ENCODE assay signal across 18 mouse cellular contexts in the genomic region with DNA sequence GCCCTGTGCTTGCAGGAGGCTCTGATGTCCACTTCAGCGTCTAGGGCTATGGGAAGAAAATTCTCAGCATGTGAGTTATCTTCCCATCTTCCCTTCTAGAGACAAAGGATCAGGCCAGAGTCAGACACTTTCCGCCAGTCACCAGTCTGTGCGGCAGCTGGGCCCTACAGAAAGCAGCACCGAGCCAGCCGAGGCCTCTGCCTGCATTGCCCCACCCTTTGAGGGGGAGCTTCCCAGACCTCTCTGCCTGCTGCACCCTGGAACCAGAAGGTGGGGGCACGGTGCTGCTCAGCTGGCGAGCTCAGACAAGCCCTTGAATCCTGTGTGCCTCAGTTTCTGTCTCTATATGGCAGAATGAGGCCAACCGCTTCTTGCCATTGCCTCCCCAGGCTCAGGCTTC. TPM values are rescaled to one million over a fixed set of nuclear protein-coding genes. Genes with fewer than 3 reads are reported as not detected.
DNase-seq lines count a peak whose midpoint lies in the region; ATAC-seq and TF ChIP-seq lines count a peak whose summit lies in the region.
"Had no signal": no experiment of that assay in that cellular context is flagged by ENCODE, and none has a peak within 500 bp of the region (broad histone marks: within the 10 kb centered on the region; RNA-seq: fewer than 3 reads in every experiment).

No protein-coding gene starts in this region.

- peaks cover 4% of the 10 kb centered on the region; the same call in 1 of the 2 replicates for H3K4me1 ChIP-seq in embryonic facial prominence, embryonic 11.5 days (ENCODE audit: control insufficient read depth, insufficient read depth, low read length)
- peaks cover 32% of the 10 kb centered on the region for H3K4me1 ChIP-seq in forebrain, embryonic 12.5 days
- peaks cover 39% of the 10 kb centered on the region for H3K4me1 ChIP-seq in hindbrain, embryonic 15.5 days (replicated peaks)
- peaks cover 18% of the 10 kb centered on the region; the same call in 1 of the 2 replicates for H3K4me1 ChIP-seq in kidney, embryonic 14.5 days (ENCODE audit: control insufficient read depth, insufficient read depth, low read length)

- H3K9ac ChIP-seq in embryonic facial prominence, embryonic 11.5 days (replicated peaks; ENCODE audit: low read length), result 0 out of 2 replicates have a peak overlapping the region, but pooled peaks have one; percentile 1
- H3K9ac ChIP-seq in forebrain, embryonic 12.5 days, result no peak overlapping the region
- no peak overlapping the region for H3K9ac ChIP-seq in hindbrain, embryonic 15.5 days
- no peak overlapping the region for H3K9ac ChIP-seq in kidney, embryonic 14.5 days (ENCODE audit: low read depth, low read length)

- intact Hi-C loops in left cerebral cortex, adult 2 months (cut with DNase I), result loop anchor here (2.0 to 5.0 kb wide), 2 partner anchors 49 to 121 kb away; a partner anchor contains a TSS

- no peaks in the 10 kb centered on the region for H3K27me3 ChIP-seq in embryonic facial prominence, embryonic 11.5 days (ENCODE audit: control insufficient read depth, insufficient read depth, low read length)
- no peaks in the 10 kb centered on the region for H3K27me3 ChIP-seq in forebrain, embryonic 12.5 days
- H3K27me3 ChIP-seq in hindbrain, embryonic 15.5 days, result no peaks in the 10 kb centered on the region
- no peaks in the 10 kb centered on the region for H3K27me3 ChIP-seq in kidney, embryonic 14.5 days (ENCODE audit: control insufficient read depth, insufficient read depth, low read length)

- H3K36me3 ChIP-seq in embryonic facial prominence, embryonic 11.5 days (replicated peaks; ENCODE audit: control insufficient read depth, insufficient read depth, low read depth, low read length), result no peaks in the 10 kb centered on the region
- no peaks in the 10 kb centered on the region for H3K36me3 ChIP-seq in forebrain, embryonic 12.5 days (replicated peaks)
- no peaks in the 10 kb centered on the region for H3K36me3 ChIP-seq in hindbrain, embryonic 15.5 days
- no peaks in the 10 kb centered on the region for H3K36me3 ChIP-seq in kidney, embryonic 14.5 days (ENCODE audit: control insufficient read depth, insufficient read depth, low read length)
- H3K36me3 ChIP-seq: G1E had no signal

- peak overlapping the region; percentile 69 for H3K27ac ChIP-seq in left cerebral cortex, adult 2 months
- H3K27ac ChIP-seq in embryonic facial prominence, embryonic 11.5 days (replicated peaks; ENCODE audit: low read depth, low read length), result no peak overlapping the region
- peak overlapping the region; percentile 3; the same call in 1 of the 2 replicates for H3K27ac ChIP-seq in forebrain, embryonic 12.5 days
- H3K27ac ChIP-seq in hindbrain, embryonic 15.5 days (replicated peaks), result peak overlapping the region; percentile 57
- no peak overlapping the region for H3K27ac ChIP-seq in kidney, embryonic 14.5 days (ENCODE audit: low read depth, low read length)

- no peak overlapping the region for H3K4me3 ChIP-seq in left cerebral cortex, adult 2 months
- no peak overlapping the region for H3K4me3 ChIP-seq in embryonic facial prominence, embryonic 11.5 days (ENCODE audit: low read depth, low read length)
- H3K4me3 ChIP-seq in forebrain, embryonic 12.5 days (replicated peaks), result no peak overlapping the region
- no peak overlapping the region for H3K4me3 ChIP-seq in hindbrain, embryonic 15.5 days
- H3K4me3 ChIP-seq in kidney, embryonic 14.5 days (ENCODE audit: low read length), result no peak overlapping the region
- H3K4me3 ChIP-seq: myocyte had no signal

- WGBS in embryonic facial prominence, embryonic 11.5 days, result 61% methylated on average over 8 of the region's 8 CpGs
- 63% methylated on average over 8 of the region's 8 CpGs for WGBS in forebrain, embryonic 12.5 days
- WGBS in hindbrain, embryonic 15.5 days, result 39% methylated on average over 8 of the region's 8 CpGs
- 64% methylated on average over 8 of the region's 8 CpGs for WGBS in kidney, embryonic 14.5 days

- H3K4me2 ChIP-seq in embryonic facial prominence, embryonic 11.5 days (ENCODE audit: low read depth, low read length), result no peak overlapping the region
- H3K4me2 ChIP-seq in forebrain, embryonic 12.5 days, result no peak overlapping the region
- H3K4me2 ChIP-seq in hindbrain, embryonic 15.5 days, result no peak overlapping the region
- H3K4me2 ChIP-seq in kidney, embryonic 14.5 days (replicated peaks; ENCODE audit: low read depth, low read length), result no peak overlapping the region
- H3K4me2 ChIP-seq: heart, embryonic 11.5 days had no signal

- H3K9me3 ChIP-seq in embryonic facial prominence, embryonic 11.5 days (replicated peaks; ENCODE audit: control insufficient read depth, low read length), result no peaks in the 10 kb centered on the region
- H3K9me3 ChIP-seq in forebrain, embryonic 12.5 days, result no peaks in the 10 kb centered on the region
- no peaks in the 10 kb centered on the region for H3K9me3 ChIP-seq in hindbrain, embryonic 15.5 days
- no peaks in the 10 kb centered on the region for H3K9me3 ChIP-seq in kidney, embryonic 14.5 days (ENCODE audit: control insufficient read depth, low read length)
- H3K9me3 ChIP-seq: G1E had no signal

- no peak for ATAC-seq in embryonic facial prominence, embryonic 11.5 days (replicated peaks; ENCODE audit: insufficient number of reproducible peaks, low FRiP score, low TSS enrichment, low read depth)
- ATAC-seq in forebrain, embryonic 12.5 days (ENCODE audit: low FRiP score), result 0 out of 2 replicates have a peak, but pooled peaks have one; percentile 30
- ATAC-seq in hindbrain, embryonic 15.5 days (ENCODE audit: low FRiP score, low read depth), result 0 out of 2 replicates have a peak, but pooled peaks have one; percentile 16
- no peak for ATAC-seq in kidney, embryonic 14.5 days (ENCODE audit: low FRiP score, low TSS enrichment)

- DNase-seq in left cerebral cortex, adult 2 months (ENCODE audit: extremely low spot score in 1 of 2, low spot score in 2 of 2), result no peak
- DNase-seq in left cerebral cortex, adult 11 months (ENCODE audit: low spot score), result no peak
- no peak for DNase-seq in embryonic facial prominence, embryonic 11.5 days (ENCODE audit: low spot score)
- DNase-seq in embryo, embryonic 11 days, result no peak
- DNase-seq in kidney, postnatal 25 days, result no peak
- DNase-seq: adrenal gland, adult 2 months; cerebellum, adult 18-20 months; gastrocnemius, postnatal 14 days; kidney, adult 18-20 months; liver; lung, adult 2 months; thymus, postnatal 4 days had no signal

- TF ChIP-seq CTCF in left cerebral cortex, adult 2 months (IDR thresholded peaks at IDR 0.05), result no peak

RNA-seq across cellular contexts. Expression of a gene that starts 29.4 kb away (rescaled TPM):
- 10 to 100 TPM; 22.2 to 23.2 TPM for total RNA-seq in left cerebral cortex, adult 2 months (2021)
- polyA plus RNA-seq in embryonic facial prominence, embryonic 11.5 days (2014; fragmentation: Nextera tagmentation; extraction: Ambion mirVana), result 23.6 and 34.4 TPM in 2 replicates
- 9.3 and 14.8 TPM in 2 replicates for polyA plus RNA-seq in forebrain, embryonic 12.5 days (2016; fragmentation: Nextera tagmentation; extraction: Ambion mirVana)
- 31.2 and 32.0 TPM in 2 replicates for polyA plus RNA-seq in hindbrain, embryonic 15.5 days (2015; fragmentation: Nextera tagmentation; extraction: Ambion mirVana)
- polyA plus RNA-seq in kidney, embryonic 14.5 days (2014; fragmentation: Nextera tagmentation; extraction: Ambion mirVana), result 15.6 and 19.5 TPM in 2 replicates
- polyA plus RNA-seq: G1E had no signal

RNA-seq across cellular contexts. Expression of a gene that starts 46.2 kb away (rescaled TPM):
- 10 to 100 TPM; 60.6 to 66.1 TPM for total RNA-seq in left cerebral cortex, adult 2 months (2021)
- 137 and 138 TPM in 2 replicates for polyA plus RNA-seq in embryonic facial prominence, embryonic 11.5 days (2014; fragmentation: Nextera tagmentation; extraction: Ambion mirVana)
- 125 and 129 TPM in 2 replicates for polyA plus RNA-seq in forebrain, embryonic 12.5 days (2016; fragmentation: Nextera tagmentation; extraction: Ambion mirVana)
- polyA plus RNA-seq in hindbrain, embryonic 15.5 days (2015; fragmentation: Nextera tagmentation; extraction: Ambion mirVana), result 168 and 179 TPM in 2 replicates
- polyA plus RNA-seq in kidney, embryonic 14.5 days (2014; fragmentation: Nextera tagmentation; extraction: Ambion mirVana), result 114 and 130 TPM in 2 replicates

Comparison
In these comparisons a context has a peak if more than half of its experiments do, and no peak if none do; other contexts are left out.
1. H3K27ac ChIP-seq: peak in left cerebral cortex, adult 2 months (single experiment), forebrain, embryonic 12.5 days (single experiment) and hindbrain, embryonic 15.5 days (single experiment); none in embryonic facial prominence, embryonic 11.5 days (single experiment) and kidney, embryonic 14.5 days (single experiment).
2. ATAC-seq: peak in forebrain, embryonic 12.5 days (single experiment) and hindbrain, embryonic 15.5 days (single experiment); none in embryonic facial prominence, embryonic 11.5 days (single experiment) and kidney, embryonic 14.5 days (single experiment).